Mouse (Mus musculus) granulocyte monocyte progenitor cell, adult 5-6 weeks (primary cell): ENCODE measurements around the gene Robo4. TPM values are rescaled to one million over a fixed set of nuclear protein-coding genes. Genes with fewer than 3 reads are reported as not detected.

Source experiments
- ATAC-seq: replicated peaks from 2 replicates; pipeline ENCODE4 v1.8.0; 2016; ENCODE audit warnings: mild to moderate bottlenecking, moderate TSS enrichment, inconsistent platforms; ENCODE audit not compliant: poor library complexity, severe bottlenecking
- total RNA-seq, 2 experiments: library from RNA; stranded (forward) in 1 of 2; stranded (reverse) in 1 of 2; fragments of 200-712, 200-1000 nt in 1 of 2; fragments of >200 nt in 1 of 2; fragmentation: Nextera tagmentation in 1 of 2; gene quantifications; 2 replicates each; pipeline ENCODE4 v1.2.3; 2014 to 2017

The Robo4 gene
- total RNA-seq, 2 experiments from 2014 or later = 0.30 TPM; not detected in 1

DNA sequence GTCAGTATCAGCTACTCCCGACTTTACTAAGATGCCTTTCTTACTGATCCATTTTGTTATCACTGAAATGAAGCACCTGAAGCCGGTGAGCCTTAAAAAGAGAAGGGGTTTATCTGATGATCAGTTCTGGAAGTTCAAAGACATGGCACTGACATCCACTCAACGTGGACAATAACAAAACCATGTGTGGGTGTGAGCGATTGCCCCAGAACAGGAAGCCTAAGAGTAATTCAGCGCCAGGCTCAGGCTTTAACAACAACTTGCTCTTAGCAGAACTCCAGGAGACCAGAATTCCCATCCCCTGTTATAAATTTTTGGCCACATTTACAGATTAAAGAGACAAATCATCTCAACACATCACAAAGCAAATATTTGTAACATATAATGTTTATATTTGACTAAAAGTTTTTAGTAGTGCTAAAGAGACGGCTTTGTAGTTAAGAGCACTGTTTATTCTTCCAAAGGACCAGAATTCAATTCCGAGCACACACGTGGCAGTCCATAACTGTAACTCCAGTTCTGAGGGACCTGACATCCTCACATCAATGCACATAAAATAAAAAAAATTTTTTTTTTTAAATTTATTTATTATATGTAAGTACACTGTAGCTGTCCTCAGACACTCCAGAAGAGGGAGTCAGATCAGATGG, 8.1 kb upstream of the Robo4 start:
- no peak for ATAC-seq

DNA sequence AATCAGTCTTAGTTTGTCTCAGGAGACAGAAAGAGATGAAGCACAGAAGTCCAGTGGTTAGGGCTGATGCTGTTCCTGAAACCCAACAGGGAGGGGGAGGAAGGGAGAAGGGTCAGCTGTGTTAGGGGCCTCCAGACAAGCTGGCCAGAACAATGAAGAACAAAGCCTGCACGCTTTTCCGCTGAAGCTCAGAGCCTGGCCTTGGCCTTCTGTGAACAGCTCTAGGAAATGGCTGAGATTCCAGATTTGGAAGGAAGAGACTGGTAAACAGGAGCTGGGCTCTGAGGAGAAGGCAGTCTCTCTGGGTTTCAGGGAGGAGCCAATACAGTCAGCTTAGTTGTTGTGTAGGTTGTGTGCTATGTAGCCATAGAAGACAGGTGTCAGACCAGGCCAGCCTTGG, 1.1 kb upstream of the Robo4 start:
- ATAC-seq = no peak

DNA sequence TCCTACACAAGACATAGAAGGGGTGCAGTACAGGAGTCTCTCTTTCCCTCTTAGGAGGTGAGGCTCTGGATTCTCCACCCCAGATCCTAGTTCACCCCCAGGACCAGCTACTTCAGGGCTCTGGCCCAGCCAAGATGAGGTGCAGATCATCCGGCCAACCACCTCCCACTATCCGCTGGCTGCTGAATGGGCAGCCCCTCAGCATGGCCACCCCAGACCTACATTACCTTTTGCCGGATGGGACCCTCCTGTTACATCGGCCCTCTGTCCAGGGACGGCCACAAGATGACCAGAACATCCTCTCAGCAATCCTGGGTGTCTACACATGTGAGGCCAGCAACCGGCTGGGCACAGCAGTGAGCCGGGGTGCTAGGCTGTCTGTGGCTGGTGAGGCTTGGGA, 804 bp downstream of the Robo4 start:
- ATAC-seq = no peak

DNA sequence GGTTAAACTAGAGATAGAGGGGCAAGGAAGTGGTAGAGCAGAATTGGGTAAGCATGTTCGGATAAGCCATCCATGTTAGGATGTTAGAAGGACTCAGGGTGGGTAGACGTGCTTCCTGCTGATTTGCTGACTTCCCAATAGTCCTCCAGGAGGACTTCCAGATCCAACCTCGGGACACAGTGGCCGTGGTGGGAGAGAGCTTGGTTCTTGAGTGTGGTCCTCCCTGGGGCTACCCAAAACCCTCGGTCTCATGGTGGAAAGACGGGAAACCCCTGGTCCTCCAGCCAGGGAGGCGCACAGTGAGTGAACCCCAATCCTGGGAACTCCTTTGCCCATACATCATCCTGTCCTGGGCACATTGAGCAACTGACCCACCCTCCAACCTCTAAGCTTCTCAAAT, 1.3 kb downstream of the Robo4 start:
- no peak for ATAC-seq

DNA sequence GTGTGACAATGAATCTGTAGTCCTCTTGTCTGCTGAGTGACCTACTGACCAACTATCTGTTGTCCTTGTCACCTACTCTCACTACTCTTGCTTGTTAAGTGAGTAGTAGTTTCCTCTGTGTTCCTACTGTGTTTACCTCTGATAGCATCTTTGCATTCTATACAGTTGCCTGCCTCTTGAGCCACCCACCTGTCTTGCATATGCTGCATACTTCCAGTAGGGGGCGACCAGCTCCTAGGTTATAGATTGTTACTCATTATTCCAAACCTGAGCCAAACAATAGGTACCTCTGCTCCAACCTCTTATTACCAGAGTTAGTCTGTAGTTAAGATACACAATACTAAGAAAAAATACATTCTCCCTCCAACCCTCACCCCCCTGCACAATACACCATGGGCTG, 4.7 kb downstream of the Robo4 start:
- ATAC-seq = peak; percentile 77

DNA sequence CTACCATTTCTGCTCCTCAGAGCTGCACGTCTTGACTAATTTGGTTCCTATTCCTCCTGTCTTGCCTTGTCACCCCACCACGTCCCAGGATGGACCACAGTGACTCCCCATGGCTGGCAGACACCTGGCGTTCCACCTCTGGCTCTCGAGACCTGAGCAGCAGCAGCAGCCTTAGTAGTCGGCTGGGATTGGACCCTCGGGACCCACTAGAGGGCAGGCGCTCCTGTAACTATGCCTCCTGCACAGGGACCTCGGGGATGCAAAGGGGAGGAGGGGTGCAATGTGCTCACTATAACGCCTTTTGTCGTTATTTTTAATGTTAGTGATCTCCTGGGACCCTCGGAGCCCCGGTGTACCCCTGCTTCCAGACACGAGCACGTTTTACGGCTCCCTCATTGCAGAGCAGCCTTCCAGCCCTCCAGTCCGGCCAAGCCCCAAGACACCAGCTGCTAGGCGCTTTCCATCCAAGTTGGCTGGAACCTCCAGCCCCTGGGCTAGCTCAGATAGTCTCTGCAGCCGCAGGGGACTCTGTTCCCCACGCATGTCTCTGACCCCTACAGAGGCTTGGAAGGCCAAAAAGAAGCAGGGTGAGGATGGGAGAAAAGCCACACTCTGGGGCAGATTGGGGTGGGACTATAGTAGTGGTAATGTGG, 6.3 kb downstream of the Robo4 start:
- ATAC-seq = no peak

DNA sequence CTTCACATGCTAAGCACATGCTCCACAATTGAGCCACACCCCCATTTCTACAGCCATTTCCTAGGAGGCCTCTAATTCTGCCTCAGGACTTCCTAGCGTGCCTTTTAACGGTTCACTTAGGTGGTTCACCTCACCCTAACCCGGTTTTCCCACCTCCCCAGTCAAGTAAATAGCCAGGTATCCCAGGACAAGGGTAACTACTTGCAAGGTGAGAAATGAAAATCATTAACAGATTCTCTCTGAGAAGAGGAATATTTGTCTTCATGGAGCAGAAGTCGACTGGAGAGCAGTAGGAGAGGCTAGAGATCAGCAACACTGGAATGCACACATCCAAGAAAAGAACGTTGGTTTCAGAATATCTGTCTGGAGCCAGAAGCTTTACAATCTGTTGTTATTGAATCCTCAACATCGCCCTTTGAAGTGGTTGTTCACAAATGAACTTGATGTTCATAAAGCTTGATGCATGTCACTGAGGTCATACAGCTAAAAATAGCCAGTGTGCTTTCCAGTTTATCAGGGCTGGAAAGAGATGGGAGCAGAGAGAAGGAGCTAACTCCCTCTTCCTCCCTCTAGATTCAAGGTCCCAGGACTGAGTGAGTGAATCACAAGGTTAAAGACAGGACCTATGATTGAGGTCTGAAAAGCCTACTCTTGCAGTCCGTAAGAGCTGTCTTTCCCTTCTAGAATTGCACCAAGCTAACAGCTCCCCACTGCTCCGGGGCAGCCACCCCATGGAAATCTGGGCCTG, 8.2 kb downstream of the Robo4 start:
- ATAC-seq = no peak

DNA sequence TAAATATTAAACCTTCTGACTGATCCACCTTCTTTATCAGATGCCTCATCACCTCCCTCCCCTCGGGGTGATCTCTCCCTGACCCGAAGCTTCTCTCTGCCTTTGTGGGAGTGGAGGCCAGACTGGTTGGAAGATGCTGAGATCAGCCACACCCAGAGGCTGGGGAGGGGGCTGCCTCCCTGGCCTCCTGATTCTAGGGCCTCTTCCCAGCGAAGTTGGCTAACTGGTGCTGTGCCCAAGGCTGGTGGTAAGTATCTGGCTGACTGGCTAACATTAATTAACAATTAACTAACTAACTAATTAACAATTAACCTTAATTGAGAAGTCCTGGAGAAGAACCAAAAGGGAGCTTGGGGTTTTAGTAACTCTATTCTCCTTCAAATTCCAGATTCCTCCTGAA, 11.3 kb downstream of the Robo4 start:
- ATAC-seq = no peak

DNA sequence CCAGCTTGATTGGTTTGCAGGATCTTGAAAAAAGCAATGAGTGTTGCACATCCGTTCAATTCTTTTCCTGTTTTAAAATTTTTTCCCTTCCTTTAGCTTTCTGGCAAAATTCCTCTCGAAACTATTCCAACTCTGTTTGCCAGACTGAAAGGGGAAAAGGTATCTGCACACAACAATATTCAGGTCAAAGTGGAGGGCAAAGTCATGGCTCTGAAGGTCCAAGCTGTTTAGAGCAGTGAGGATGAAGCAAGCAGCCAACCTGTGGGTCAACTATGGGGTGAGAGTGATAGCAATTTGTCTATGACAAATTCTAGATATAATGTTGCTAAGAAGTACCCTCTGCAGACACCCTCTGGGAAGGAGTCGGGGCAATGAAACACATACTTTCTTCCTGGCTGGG, 13.0 kb downstream of the Robo4 start:
- ATAC-seq = no peak

DNA sequence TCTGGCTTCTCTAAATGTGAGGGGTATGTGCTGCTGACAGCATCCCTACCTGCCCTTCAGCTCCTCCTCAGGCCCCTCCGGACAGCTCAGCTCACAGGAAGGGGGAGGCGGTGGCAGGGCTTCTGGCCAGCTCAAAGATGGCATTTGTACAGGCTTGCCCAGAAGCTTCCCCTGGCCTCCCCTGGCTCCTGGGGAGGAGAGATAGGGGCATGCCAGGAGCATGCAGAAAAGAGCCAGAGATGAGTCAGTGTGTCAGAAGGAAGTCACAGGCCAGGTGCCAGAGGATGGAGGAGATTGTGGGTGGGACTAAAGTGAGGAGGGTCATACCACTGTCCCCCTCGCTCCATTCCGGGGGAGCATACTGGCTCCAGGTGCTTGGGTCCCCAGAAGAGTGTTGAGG, 17.1 kb downstream of the Robo4 start:
- ATAC-seq = no peak

DNA sequence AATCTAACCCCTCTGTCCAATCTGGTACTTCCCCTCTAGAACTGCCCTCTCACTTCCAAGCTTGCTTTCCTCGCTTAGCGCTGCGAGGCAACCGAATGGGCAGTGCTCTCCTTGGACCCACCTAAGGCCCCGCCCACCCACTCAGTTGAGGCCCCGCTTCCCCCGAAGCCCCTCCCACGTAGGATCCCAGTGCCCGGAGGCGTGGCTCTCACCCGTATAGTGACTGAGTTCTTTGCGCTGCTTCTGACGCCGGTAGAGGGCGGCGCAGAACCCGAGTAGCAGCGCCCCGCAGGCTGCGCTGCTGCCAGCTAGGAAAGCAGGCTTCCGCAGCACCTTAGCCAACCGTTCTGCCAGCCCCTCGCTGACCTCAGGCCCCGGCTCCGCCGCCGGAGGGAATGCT, 19.0 kb downstream of the Robo4 start:
- ATAC-seq = peak; percentile 87

DNA sequence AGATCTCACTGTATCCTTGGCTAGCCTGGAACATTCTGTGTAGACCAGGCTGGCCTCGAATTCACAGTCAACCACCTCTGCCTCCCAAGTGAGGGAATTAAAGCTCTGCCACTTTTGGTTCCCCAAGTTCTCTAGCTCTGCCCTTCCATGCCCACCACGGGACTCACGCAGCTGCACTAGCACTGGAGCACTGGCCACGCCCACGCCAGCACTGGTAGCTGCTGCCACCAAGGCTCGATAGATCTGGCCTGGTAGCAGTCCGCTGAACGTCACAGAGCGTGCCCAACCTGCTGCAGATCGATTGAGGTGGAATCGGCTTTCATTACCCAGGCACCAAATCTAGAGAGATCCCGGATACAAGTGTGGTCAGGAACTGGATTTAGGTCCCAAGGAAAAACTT, 19.5 kb downstream of the Robo4 start:
- ATAC-seq = peak; percentile 69

DNA sequence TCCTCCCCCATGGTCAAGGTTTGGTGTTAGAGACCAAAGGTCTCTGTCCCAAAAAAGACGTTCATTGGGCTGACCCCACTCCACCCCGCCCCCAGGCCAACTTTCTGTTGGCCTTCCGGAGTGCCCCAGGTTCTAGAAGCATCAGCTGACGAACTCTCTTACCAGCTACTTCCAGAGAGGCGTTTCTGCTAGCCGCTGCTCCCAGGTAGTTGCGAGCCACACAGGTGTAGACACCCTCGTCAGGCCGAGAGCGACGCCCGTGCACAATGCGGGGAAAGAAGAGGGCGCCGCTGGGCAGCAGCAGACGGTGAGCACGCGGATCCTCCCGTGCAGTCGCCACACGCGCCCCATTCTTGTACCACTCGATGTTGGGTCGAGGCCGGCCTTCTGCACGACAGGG, 27.6 kb downstream of the Robo4 start:
- ATAC-seq = no peak

DNA sequence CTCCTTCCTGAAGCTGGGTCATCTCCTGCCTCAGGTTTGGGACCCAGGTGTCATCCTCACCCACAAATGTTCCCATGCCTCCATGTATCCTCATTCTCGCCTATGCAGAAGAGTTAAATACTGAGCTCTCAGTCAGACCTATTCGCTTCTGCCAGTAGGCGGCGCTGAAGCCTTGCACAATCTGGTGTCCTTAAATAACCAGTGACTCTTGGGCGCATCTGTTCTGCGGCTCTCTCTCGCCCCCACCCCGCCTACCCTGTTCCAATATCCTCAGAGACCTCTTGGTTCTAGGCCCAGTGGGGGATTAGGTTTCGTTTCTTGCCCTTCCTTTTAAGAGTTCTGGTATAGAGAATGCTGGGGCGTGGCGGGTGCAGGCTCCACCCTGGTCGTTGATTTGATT, 28.9 kb downstream of the Robo4 start:
- peak; percentile 82 for ATAC-seq

DNA sequence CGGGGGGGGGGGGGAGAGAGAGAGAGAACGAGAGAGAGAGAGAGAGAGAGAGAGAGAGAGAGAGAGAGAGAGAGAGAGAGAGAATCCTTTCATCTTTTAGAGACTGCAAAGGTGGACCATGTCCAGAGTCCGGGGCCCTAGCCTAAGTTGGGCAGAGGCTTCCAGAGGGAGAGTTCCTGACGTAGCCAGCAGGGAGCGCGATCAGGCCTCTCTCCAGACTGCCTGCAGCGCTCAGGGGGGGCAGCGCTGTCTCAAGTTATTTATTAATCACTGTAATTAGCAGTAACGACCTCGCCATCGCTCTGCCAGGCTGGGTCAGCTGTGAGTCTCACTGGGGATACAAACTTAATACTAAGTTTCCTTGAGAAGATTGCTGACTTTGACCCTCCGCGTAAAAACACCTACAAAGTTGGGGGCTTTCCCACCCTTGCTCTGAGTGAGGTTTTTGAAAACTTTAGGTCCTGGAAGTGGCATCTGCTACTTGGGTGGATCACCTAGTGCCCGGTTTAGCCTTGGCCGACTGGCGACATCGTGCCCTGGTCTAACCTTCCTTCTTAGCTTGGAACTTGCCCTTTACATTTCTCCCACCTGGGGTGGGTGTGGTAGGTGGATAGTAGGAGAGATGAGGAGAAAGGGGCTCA, 30.4 kb downstream of the Robo4 start:
- ATAC-seq = peak; percentile 57

DNA sequence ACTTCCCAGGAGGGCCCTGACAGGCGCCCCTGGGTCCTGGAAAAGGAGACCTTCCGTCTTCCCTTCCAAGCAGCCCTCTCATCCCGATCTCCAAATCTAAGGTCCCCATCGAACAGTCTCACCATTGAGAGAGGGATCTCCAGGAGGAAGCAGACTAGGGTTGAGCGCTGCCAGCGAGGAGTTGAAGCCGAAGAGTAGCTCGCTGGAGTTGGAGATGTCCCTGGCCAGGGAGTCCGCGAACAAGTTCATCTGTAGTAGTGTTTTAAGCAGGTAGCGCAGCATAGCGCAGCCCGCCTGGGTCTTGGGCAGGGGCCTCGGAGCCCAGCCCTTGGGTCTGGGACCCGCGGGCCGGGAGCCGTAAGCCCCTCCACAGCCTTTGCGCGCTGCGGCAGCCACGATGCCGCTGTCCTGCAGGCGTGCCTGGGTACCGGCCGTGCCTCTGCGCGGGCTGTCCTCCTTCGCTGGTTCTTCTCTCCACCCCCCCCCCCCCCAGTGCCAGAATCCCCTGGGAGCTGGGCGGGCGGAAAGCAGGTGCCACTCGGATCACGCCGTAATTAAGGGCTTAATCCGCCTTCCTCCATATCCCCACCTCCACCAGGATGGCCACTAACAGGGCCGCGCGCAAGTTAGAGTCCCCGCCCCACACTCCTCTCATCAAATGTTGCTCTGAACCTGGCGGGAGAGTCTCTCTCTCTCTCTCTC, 31.2 kb downstream of the Robo4 start, which contains the start of gene Robo3:
Robo3 (minus strand) TSS at position 527 of the 702 bp plus-strand sequence.
- no peak for ATAC-seq

DNA sequence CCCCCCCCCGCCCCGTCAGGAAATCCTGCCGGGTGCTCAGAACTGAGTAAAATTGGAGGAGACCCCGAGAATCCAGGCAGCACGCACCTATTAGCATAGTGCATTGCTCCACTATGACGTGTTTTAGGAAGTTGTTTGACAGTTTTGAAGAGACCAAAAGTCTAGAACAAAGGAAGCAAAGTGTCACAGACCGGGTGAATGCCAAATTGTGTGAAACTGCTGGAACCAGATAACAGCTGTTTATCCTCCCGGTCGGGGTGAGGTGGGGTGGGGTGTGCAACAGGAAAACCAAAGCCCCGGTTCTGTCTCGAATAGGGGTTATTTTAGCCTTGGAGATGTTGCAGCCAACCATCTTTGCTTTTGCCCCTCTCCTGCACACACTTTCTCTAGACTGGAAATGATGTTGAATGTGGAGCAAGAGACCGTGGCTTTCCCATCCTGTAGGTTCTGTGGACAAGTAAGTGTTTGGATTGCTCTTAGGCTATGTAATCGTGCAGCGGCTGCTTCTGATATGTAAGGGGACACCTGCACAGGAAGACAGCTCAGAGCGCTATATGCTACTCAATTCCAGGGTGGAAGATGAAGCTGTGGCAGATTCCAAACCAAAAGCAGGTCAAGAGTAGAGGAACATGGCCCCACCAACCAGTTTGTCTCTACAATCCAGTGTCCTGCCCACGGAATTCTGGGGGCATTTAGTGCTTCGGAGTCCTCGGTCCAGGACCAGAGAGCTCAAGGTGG, 32.3 kb downstream of the Robo4 start:
- ATAC-seq = peak; percentile 16

DNA sequence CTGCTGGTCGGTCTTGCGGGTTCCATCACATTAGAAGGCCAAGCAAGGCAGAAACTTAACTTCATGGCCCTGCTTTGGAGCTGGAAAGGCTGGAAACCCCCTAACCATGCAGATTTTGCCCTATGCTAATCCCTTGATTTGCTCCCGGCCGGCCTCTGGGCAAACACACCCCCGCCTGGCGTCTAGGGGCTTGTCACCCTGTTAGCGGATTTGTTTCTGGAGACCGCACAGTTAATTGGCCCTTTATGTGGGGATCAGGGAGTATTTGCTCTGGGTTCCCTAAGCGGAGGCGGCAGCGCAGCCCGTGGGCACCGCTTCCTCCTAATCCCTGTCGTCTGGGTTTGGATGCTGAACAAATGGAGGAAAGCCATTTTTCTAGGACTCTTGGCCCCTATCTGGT, 33.2 kb downstream of the Robo4 start:
- ATAC-seq = no peak

DNA sequence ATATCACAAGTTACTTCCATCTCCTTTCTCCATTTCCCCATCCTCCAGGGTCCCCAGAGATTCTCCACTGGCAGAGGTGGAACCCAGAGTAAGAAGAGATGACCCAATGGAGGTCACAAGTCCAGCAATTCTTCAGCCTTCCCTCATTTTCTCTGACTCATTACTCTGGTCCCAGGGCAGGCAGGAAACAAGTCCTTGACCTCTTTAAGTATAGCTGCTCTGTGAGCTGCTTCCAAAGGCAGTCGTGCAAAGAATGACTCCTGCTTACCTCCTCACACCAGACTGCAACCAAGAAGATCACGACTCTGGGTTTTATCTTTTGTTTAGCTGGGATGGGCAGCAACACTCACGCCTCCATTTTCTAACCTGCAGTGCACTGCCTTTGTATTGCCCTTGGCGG, 33.9 kb downstream of the Robo4 start:
- no peak for ATAC-seq
